Mouse (Mus musculus) neural tube, embryonic 12.5 days (tissue): Measurements from ENCODE around the gene Ptx4. TPM values are rescaled to one million over a fixed set of nuclear protein-coding genes. Genes with fewer than 3 reads are reported as not detected.
A peak's percentile ranks its signal among the peaks of the same experiment; 100 is the strongest.

Experiments used
- ATAC-seq: fragments of 200-750 bp; cut with Nextera tagmentation; 2 replicates; pipeline ENCODE4 v1.8.0; 2017; ENCODE audit warnings: low read depth, mild to moderate bottlenecking, moderate TSS enrichment, moderate library complexity; ENCODE audit not compliant: low FRiP score
- H3K27ac ChIP-seq: fragments of 300-500 bp; sonication (generic); 2 replicates; pipeline ENCODE4 v1.5.1; 2016
- H3K27me3 ChIP-seq: fragments of 300-500 bp; sonication (generic); replicated peaks from 2 replicates; pipeline ENCODE4 v1.6.1; 2016; ENCODE audit warnings: mild to moderate bottlenecking
- H3K36me3 ChIP-seq: fragments of 300-500 bp; sonication (generic); 2 replicates; pipeline ENCODE4 v1.6.1; 2016; ENCODE audit warnings: mild to moderate bottlenecking
- H3K4me1 ChIP-seq: fragments of 300-500 bp; sonication (generic); 2 replicates; pipeline ENCODE4 v1.6.1; 2016
- H3K4me2 ChIP-seq: fragments of 300-500 bp; sonication (generic); replicated peaks from 2 replicates; pipeline ENCODE4 v1.6.1; 2016; ENCODE audit warnings: mild to moderate bottlenecking
- H3K4me3 ChIP-seq: fragments of 300-500 bp; sonication (generic); 2 replicates; pipeline ENCODE4 v1.5.1; 2016
- H3K9ac ChIP-seq: fragments of 300-500 bp; sonication (generic); 2 replicates; pipeline ENCODE4 v1.6.1; 2016; ENCODE audit warnings: mild to moderate bottlenecking
- H3K9me3 ChIP-seq: fragments of 300-500 bp; sonication (generic); 2 replicates; pipeline ENCODE4 v1.6.1; 2016; ENCODE audit warnings: mild to moderate bottlenecking
- WGBS: fragments of 180-500 bp; shearing (Covaris S2); methylation state at CpG from one replicate; pipeline ENCODE4 v1.1.7; 2016; 5-methylcytosine and 5-hydroxymethylcytosine counted together
- polyA plus RNA-seq: library from polyadenylated mRNA; unstranded; fragments of >200 nt; fragmentation: Nextera tagmentation; extraction: Ambion mirVana; gene quantifications from 2 replicates; pipeline ENCODE4 v1.2.1, GENCODE M21; 2016

The Ptx4 gene
- polyA plus RNA-seq, 1 experiment from 2014 or later: not detected

DNA sequence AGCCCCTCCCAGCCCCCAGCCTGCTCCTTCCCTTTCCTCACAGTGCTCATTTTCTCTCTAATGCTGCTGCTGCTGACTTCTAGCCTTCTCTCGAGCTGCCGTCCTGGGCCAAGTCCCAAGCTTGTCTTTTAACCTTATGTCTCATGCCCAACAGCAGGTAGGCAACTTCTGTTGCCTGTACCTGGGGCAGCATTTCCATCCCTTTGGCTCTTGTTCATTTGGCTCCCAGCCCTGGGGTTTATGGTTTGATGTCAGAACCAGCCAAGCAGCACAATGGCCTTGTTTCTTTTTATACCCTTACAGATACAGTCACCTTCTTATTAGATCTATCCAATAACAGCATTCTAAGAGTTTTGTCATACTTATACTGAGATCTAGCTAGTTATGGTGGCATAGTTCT lies 24.3 kb upstream of the Ptx4 start:
- Histone ChIP-seq H3K4me2 (no peak overlapping the region), H3K27me3 (no peaks in the 10 kb centered on the region), H3K9me3 (no peaks in the 10 kb centered on the region), H3K36me3 (peaks cover 63% of the 10 kb centered on the region), H3K4me1 (no peaks in the 10 kb centered on the region), H3K4me3 (no peak overlapping the region), H3K9ac (no peak overlapping the region), H3K27ac (no peak overlapping the region)
- no peak for ATAC-seq
- WGBS: 94% methylated on average over 2 of the region's 2 CpGs

DNA sequence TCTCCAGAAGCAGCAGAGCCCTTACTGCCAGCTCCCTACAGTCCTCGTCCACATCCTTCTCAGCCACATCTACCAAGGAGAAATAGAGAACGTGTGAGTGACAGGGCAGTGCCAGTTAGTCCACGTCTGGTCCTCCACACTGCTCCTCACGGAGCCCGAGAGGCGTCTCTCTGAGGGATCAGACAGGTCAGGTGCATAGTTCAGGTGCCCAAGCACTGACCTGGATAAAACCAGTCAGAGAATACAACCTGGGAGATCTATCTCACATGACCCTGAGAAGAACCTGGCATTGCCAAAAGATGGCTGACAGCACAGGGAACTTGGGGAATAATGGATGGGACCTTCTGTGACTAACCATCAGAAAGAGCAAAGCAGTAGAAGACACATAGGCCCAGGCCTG lies 20.5 kb upstream of the Ptx4 start:
- Histone ChIP-seq H3K27ac (no peak overlapping the region), H3K4me1 (no peaks in the 10 kb centered on the region), H3K9me3 (no peaks in the 10 kb centered on the region), H3K4me3 (no peak overlapping the region), H3K4me2 (no peak overlapping the region), H3K9ac (no peak overlapping the region), H3K27me3 (no peaks in the 10 kb centered on the region), H3K36me3 (peaks cover 76% of the 10 kb centered on the region)
- no peak for ATAC-seq
- WGBS: 92% methylated on average over 6 of the region's 6 CpGs

DNA sequence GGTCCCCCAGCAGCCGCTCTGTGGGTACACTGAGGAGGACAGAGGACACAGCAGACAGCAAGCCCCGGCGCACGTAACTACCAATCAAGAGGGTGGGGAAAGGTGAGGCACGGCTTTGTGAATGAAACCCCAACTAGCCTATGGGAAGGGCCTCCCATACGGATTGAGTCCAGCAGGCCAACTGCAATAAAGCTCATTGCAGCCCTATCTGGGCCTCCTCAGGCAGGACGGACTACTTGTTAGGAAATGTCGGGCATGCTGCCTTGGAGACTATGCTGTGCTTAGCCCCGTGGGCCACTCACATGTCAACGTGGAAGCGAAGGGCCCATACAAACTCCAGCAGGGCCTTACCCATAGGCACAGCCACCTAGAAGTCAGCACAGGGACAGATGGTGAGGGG lies 19.2 kb upstream of the Ptx4 start:
- WGBS: 95% methylated on average over 11 of the region's 11 CpGs
- ATAC-seq: no peak
- H3K9me3 ChIP-seq: no peaks in the 10 kb centered on the region
- no peak overlapping the region for H3K27ac ChIP-seq
- no peak overlapping the region for H3K4me3 ChIP-seq
- no peaks in the 10 kb centered on the region for H3K27me3 ChIP-seq
- no peak overlapping the region for H3K9ac ChIP-seq
- no peak overlapping the region for H3K4me2 ChIP-seq
- H3K4me1 ChIP-seq: no peaks in the 10 kb centered on the region
- peaks cover 89% of the 10 kb centered on the region for H3K36me3 ChIP-seq

DNA sequence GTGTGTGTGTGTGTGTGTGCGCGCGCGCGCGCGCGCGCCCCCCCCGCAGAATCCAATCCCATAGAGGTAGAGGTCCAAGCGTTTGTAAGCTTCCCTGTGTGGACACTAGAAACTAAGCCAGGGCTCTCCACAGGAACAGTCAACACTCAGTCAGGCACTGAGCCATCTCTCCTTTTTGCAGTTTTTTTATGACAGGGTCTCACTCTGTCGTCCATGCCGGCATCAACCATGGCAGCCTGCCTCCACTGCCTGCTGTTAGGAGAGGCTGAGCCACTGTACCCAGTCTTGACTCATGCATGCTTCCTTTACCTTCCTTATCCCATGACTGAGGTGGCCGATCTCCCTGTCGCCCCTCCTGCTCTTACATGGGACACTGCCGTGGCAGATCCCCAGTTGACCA lies 12.8 kb upstream of the Ptx4 start:
- no peak overlapping the region for H3K4me2 ChIP-seq
- no peak for ATAC-seq
- H3K9me3 ChIP-seq: no peaks in the 10 kb centered on the region
- H3K36me3 ChIP-seq: peaks cover 74% of the 10 kb centered on the region
- WGBS: 93% methylated on average over 16 of the region's 16 CpGs
- H3K27me3 ChIP-seq: no peaks in the 10 kb centered on the region
- H3K4me1 ChIP-seq: no peaks in the 10 kb centered on the region
- no peak overlapping the region for H3K9ac ChIP-seq
- no peak overlapping the region for H3K4me3 ChIP-seq
- no peak overlapping the region for H3K27ac ChIP-seq

DNA sequence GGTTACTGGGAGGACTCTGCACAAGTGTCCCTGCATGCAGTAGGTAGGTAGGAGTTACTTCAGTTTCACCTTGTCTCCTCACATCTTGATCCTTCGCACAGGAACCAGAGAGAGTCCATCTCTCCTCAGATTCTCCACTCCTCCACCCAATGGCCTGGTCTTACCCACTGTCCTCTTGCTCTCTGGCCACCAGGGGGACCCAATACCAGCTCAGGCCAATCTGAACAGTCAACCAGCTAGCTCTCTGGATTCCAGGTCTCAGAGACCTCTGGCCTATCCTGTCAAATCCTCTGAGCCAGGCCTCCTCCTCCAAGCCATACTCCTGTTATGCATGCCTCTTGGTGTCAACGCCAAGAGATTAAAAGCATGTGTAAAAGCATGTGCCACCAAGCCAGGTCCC lies 11.0 kb upstream of the Ptx4 start:
- no peak overlapping the region for H3K9ac ChIP-seq
- no peak for ATAC-seq
- 89% methylated on average over 2 of the region's 2 CpGs for WGBS
- peaks cover 5% of the 10 kb centered on the region for H3K4me1 ChIP-seq
- no peaks in the 10 kb centered on the region for H3K27me3 ChIP-seq
- H3K9me3 ChIP-seq: no peaks in the 10 kb centered on the region
- no peak overlapping the region for H3K4me2 ChIP-seq
- no peak overlapping the region for H3K27ac ChIP-seq
- peaks cover 56% of the 10 kb centered on the region for H3K36me3 ChIP-seq
- H3K4me3 ChIP-seq: no peak overlapping the region

DNA sequence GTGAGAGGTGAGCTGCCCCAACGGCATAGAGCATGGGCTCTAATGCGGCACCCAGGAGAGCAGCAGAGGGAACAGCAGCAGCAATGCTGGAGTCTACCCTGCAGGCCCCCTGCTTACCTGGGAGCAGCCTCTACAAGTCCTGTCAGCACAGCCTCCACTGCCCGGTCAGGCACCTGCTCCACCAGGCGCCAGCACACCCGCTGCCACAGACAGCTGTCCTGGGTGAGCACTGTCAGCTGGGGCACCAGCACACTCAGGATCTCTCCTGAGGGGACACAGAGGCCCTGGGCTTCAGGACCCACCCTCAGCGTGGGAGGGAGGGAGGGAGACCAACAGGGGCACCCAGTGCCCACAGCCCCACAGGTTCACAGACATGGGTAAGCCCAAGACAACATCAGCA lies 10.0 kb upstream of the Ptx4 start:
- H3K4me3 ChIP-seq: no peak overlapping the region

DNA sequence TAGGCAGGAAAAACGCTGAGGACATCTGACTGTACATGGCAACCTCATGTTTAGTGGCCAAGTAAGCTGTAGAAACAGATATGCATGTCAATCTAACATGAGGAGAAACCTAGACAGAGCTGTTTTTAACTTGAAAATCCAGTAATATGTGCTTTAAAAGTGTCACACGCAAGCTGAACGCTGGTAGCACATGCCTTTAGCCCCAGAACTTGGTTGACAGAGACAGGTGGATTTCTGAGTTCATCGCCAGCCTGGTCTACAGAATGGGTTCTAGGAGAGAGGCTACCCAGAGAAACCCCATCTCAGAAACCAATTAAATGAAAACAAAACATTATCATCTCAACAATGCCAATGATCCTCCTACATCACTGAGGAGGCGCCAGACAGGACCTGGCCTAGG lies 9.3 kb upstream of the Ptx4 start:
- no peak overlapping the region for H3K4me2 ChIP-seq
- no peak overlapping the region for H3K9ac ChIP-seq
- no peak for ATAC-seq
- no peaks in the 10 kb centered on the region for H3K9me3 ChIP-seq
- H3K4me3 ChIP-seq: no peak overlapping the region
- H3K4me1 ChIP-seq: peaks cover 18% of the 10 kb centered on the region
- peaks cover 40% of the 10 kb centered on the region for H3K36me3 ChIP-seq
- no peak overlapping the region for H3K27ac ChIP-seq
- no peaks in the 10 kb centered on the region for H3K27me3 ChIP-seq
- WGBS: 89% methylated on average over 5 of the region's 5 CpGs

More for the DNA sequence above, 10.0 kb upstream of the Ptx4 start:
- no peak overlapping the region for H3K4me2 ChIP-seq
- H3K27me3 ChIP-seq: no peaks in the 10 kb centered on the region
- H3K36me3 ChIP-seq: peaks cover 46% of the 10 kb centered on the region
- H3K9ac ChIP-seq: no peak overlapping the region
- no peaks in the 10 kb centered on the region for H3K9me3 ChIP-seq
- no peak for ATAC-seq
- H3K27ac ChIP-seq: no peak overlapping the region
- peaks cover 15% of the 10 kb centered on the region for H3K4me1 ChIP-seq
- 94% methylated on average over 6 of the region's 6 CpGs for WGBS

DNA sequence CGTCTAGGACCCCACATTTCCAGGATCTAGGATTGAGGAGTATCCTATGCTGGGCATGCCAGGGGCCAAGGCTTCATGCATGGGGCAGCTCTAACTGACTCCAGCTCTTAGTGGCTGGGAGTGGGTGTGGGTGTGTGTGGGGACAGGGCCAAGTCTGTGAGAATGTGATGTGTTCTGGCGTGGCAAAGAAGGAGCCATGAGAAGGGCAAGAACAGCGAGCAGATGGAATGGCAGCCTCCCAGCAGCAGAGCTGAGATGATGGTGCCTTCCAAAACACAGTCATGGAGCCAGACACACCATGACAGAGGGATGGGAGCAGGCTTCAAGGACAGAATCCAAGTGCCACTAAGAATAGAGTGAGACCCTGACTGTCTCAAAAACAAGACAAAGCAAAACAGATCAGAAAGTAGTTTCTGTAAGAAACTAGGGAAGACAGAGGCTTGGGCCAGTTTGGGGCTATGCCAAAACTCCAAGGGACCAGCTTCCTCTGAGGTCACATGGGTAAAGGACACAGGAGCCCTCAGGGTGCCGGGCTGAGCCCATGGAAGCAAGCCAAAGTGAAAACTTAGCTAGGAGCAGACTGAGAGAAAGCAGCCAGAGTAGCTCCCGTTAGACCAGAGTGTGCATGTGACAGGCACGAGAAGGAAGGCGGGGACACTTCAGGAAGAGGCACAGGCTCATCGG lies 8.7 kb upstream of the Ptx4 start:
- Histone ChIP-seq H3K9ac (no peak overlapping the region), H3K4me3 (no peak overlapping the region), H3K4me1 (peaks cover 21% of the 10 kb centered on the region), H3K4me2 (no peak overlapping the region), H3K36me3 (peaks cover 33% of the 10 kb centered on the region), H3K27ac (no peak overlapping the region), H3K27me3 (no peaks in the 10 kb centered on the region), H3K9me3 (no peaks in the 10 kb centered on the region)
- WGBS: 88% methylated on average over 8 of the region's 8 CpGs
- no peak for ATAC-seq

DNA sequence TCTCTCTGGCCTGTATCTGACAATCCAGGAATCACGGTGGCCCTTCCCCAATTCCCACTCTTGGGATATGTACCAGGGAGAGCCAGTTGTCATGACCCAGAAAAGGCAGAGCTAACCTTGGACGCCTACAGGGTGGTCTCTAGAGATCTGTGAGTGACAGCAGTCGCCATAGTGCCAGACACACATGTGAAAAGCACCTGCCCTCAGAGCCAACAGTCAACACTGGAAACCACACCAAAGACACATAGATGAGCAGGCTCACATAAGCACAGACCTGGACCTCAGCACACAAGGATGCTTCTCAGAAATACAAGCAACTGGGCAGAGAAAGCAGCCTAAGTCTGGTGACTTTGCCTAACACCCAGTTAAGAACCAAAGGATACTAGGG lies 8.1 kb upstream of the Ptx4 start:
- no peaks in the 10 kb centered on the region for H3K27me3 ChIP-seq
- H3K36me3 ChIP-seq: peaks cover 28% of the 10 kb centered on the region
- peaks cover 21% of the 10 kb centered on the region for H3K4me1 ChIP-seq
- no peak overlapping the region for H3K9ac ChIP-seq
- H3K4me3 ChIP-seq: no peak overlapping the region
- ATAC-seq: no peak
- no peak overlapping the region for H3K4me2 ChIP-seq
- H3K9me3 ChIP-seq: no peaks in the 10 kb centered on the region
- 85% methylated on average over 3 of the region's 3 CpGs for WGBS
- no peak overlapping the region for H3K27ac ChIP-seq

DNA sequence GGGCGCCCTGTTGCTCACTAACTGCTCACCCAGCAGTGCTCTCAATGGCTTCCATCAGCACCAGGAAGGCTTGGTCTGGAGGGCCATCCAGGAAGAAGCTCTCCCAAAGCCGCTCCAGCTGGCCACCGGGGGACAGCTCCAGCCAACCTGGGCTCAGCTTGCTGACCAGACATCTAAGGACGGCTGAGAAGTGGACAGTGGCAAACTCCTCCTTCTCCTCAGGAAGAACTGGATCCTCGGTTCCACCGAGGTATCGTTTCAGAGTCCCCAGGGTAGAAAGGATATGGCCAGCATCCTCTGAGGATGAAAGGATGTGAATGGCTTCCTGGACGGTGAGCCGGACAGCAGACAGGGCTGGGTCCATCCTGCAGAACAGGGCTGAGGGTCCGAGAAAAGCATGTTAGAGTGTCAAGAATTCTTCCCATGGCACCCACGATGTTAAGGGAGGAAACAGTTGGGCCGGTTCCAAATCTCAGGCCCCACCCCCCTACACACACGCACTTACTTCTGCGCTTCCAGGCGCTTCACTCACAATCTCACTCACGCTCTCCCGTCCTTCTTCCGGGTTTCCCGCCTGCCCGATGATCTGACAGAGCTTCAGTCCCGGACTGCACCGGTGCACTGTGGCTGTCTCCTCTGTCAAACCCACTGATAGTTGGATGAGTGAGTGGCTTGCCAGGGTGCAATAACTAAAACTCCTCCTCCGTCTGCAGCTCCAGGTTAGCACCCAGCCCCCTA lies 5.5 kb upstream of the Ptx4 start:
- peak overlapping the region; percentile 99 for H3K4me2 ChIP-seq
- peak; percentile 78 for ATAC-seq
- H3K36me3 ChIP-seq: peaks cover 6% of the 10 kb centered on the region
- H3K27ac ChIP-seq: peak overlapping the region; percentile 57
- no peaks in the 10 kb centered on the region for H3K9me3 ChIP-seq
- 13% methylated on average over 23 of the region's 23 CpGs for WGBS
- H3K4me1 ChIP-seq: peaks cover 21% of the 10 kb centered on the region
- H3K27me3 ChIP-seq: no peaks in the 10 kb centered on the region
- H3K4me3 ChIP-seq: peak overlapping the region; percentile 62
- peak overlapping the region; percentile 78 for H3K9ac ChIP-seq

DNA sequence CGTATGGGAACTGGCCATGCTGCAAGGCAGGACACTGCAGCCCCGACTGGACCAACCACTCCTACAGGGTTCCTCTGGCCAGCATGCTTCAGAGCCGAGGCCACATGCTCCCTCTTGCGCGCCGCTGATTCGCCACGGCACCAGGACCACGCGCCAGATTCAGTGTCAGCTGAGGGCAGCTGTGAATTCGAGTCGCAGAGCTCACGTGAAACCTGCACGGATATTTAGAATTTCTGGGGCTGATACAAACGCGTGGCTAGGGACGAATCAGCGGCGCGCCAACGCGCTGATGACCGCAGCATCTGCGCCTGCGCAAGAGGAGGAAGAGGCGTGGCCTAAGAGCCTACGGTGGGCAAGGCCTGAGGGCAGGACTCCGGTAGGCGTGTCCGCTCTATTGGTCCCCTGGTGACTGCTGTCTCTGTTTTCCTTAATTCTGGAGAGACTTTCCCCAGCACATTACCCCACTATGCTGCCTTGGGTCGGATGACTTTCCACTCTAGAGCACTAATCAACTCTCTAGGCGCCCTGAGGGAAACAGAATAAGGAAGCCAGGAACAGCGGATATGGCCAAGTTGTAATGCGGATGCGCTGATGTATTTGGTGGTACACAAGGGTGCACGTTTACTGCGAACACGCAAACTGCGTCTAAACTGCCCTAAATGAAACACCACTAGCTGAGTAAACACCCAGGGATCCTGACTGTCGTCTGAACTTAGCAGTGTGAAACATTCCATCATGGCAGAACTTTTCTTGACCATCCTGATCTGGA lies 4.7 kb upstream of the Ptx4 start, which contains the start of gene Telo2:
Gene Telo2, minus strand, starts transcription at position 304 of the 769 bp plus-strand sequence.
- H3K36me3 ChIP-seq: peaks cover 1% of the 10 kb centered on the region
- peaks cover 21% of the 10 kb centered on the region for H3K4me1 ChIP-seq
- H3K9me3 ChIP-seq: no peaks in the 10 kb centered on the region
- 5% methylated on average over 40 of the region's 40 CpGs for WGBS
- peak; percentile 95 for ATAC-seq
- peak within 1 kb of the TSS; percentile 99 for H3K4me2 ChIP-seq
- H3K27me3 ChIP-seq: no peaks in the 10 kb centered on the region
- H3K9ac ChIP-seq: peak within 1 kb of the TSS; percentile 78
- peak within 1 kb of the TSS; percentile 57 for H3K27ac ChIP-seq
- peak within 1 kb of the TSS; percentile 62 for H3K4me3 ChIP-seq

DNA sequence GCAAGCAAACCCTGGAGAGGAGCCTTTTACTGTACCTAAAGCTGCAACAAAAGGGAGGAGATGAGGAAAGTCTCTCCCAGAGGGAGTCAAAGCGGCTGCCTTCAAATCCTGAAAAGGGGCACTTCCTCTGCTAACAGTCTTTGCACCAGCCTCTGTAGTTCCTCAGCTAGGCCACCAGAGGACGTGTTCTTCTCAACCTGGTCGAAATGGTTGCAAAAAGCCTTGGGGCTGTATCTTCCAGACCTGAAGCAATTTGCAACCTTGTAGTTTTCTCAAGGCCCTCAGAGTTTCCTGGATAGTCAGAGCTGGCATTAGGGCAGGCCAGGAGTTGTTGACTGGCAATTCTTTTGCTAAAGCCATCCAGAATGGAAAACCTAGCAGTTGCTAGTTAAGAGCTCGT lies 3.3 kb upstream of the Ptx4 start:
- Histone ChIP-seq H3K9ac (no peak overlapping the region), H3K27me3 (no peaks in the 10 kb centered on the region), H3K4me3 (no peak overlapping the region), H3K4me1 (peaks cover 21% of the 10 kb centered on the region), H3K36me3 (no peaks in the 10 kb centered on the region), H3K9me3 (no peaks in the 10 kb centered on the region), H3K27ac (no peak overlapping the region), H3K4me2 (no peak overlapping the region)
- 41% methylated on average over 4 of the region's 4 CpGs for WGBS
- ATAC-seq: no peak
